Mouse (Mus musculus) embryonic facial prominence, embryonic 13.5 days (tissue): ENCODE results near the gene Smoc2. TPM values are rescaled to one million over a fixed set of nuclear protein-coding genes. Genes with fewer than 3 reads are reported as not detected.

Experiments
- ATAC-seq: fragments of 200-750 bp; cut with Nextera tagmentation; 2 replicates; pipeline ENCODE4 v1.8.0; 2017; ENCODE audit warnings: low read depth; ENCODE audit not compliant: insufficient number of reproducible peaks, insufficient read depth, low FRiP score, low TSS enrichment
- H3K27ac ChIP-seq: fragments of 300-500 bp; sonication (generic); 2 replicates; pipeline ENCODE4 v1.5.1; 2015; ENCODE audit warnings: moderate library complexity, mild to moderate bottlenecking, inconsistent platforms
- H3K27me3 ChIP-seq: fragments of 300-500 bp; sonication (generic); 2 replicates; pipeline ENCODE4 v1.6.1; 2015; ENCODE audit warnings: mild to moderate bottlenecking, inconsistent platforms
- H3K36me3 ChIP-seq: fragments of 300-500 bp; sonication (generic); 2 replicates; pipeline ENCODE4 v1.6.1; 2015; ENCODE audit warnings: mild to moderate bottlenecking, inconsistent platforms
- H3K4me1 ChIP-seq: fragments of 300-500 bp; sonication (generic); 2 replicates; pipeline ENCODE4 v1.6.1; 2015; ENCODE audit warnings: inconsistent platforms
- H3K4me2 ChIP-seq: fragments of 300-500 bp; sonication (generic); 2 replicates; pipeline ENCODE4 v1.6.1; 2015; ENCODE audit warnings: moderate library complexity, mild to moderate bottlenecking, inconsistent platforms
- H3K4me3 ChIP-seq: fragments of 300-500 bp; sonication (generic); 2 replicates; pipeline ENCODE4 v1.5.1; 2015; ENCODE audit warnings: mild to moderate bottlenecking, inconsistent platforms
- H3K9ac ChIP-seq: fragments of 300-500 bp; sonication (generic); 2 replicates; pipeline ENCODE4 v1.6.1; 2015; ENCODE audit warnings: mild to moderate bottlenecking, inconsistent platforms
- H3K9me3 ChIP-seq: fragments of 300-500 bp; sonication (generic); 2 replicates; pipeline ENCODE4 v1.6.1; 2016; ENCODE audit warnings: inconsistent platforms
- WGBS: fragments of 180-500 bp; shearing (Covaris S2); methylation state at CpG from one replicate; pipeline ENCODE4 v1.1.7; 2015; ENCODE audit warnings: mixed read lengths; 5-methylcytosine and 5-hydroxymethylcytosine counted together
- polyA plus RNA-seq: library from polyadenylated mRNA; unstranded; fragments of >200 nt; fragmentation: Nextera tagmentation; extraction: Ambion mirVana; gene quantifications from 2 replicates; pipeline ENCODE4 v1.2.1, GENCODE M21; 2015

Smoc2 gene
- polyA plus RNA-seq, 1 experiment from 2014 or later, result 122 TPM

DNA sequence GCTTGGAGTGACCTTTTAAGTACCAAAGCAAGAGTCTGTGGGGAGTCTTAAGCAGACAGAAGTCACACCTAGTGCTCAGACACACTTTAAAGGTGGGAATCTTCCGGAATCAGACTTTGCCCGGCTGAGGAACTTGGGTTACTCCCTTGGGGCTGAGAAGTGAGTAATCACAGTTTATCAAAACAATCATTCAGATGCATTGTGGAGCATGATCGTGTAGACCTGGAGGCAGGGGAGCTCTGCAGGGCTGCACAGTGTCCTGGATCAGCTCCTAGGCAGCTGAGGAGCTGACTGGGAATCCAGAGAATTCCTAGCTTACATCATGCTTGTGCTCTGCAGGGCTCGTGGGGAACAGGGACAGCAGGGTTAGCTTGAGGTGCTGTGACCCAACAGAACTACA lies 104.7 kb downstream of the Smoc2 start:
- Histone ChIP-seq H3K9me3 (no peaks in the 10 kb centered on the region), H3K27me3 (no peaks in the 10 kb centered on the region), H3K4me3 (no peak overlapping the region), H3K9ac (no peak overlapping the region), H3K4me2 (no peak overlapping the region), H3K4me1 (peaks cover 28% of the 10 kb centered on the region), H3K27ac (no peak overlapping the region), H3K36me3 (0 out of 2 replicates have a peak, but pooled peaks cover 4% of the 10 kb centered on the region)
- no peak for ATAC-seq
- 85% methylated on average over 4 of the region's 4 CpGs for WGBS

DNA sequence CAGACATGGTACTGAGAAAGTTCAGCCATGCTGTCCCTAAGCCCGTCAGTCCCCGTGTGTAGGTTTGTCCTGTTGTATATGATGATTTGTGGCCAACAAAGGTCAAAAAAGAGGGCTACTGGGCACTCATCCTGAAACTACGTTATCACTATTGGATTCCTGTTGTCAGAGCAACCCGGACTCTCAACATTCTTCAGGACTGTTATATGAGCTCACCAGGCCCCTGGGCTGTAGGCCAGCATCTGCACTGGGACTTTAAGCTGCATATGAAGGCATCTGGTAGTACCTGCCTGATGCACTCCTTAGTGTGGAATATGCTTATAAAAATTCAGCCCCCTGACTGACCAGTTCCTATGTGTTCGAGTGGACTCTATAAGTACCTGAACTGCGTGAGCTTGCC lies 105.7 kb downstream of the Smoc2 start:
- Histone ChIP-seq H3K27me3 (no peaks in the 10 kb centered on the region), H3K4me2 (no peak overlapping the region), H3K4me3 (no peak overlapping the region), H3K27ac (no peak overlapping the region), H3K9ac (no peak overlapping the region), H3K36me3 (0 out of 2 replicates have a peak, but pooled peaks cover 4% of the 10 kb centered on the region), H3K9me3 (no peaks in the 10 kb centered on the region), H3K4me1 (peaks cover 19% of the 10 kb centered on the region)
- 81% methylated on average over 6 of the region's 6 CpGs for WGBS
- ATAC-seq, result no peak

DNA sequence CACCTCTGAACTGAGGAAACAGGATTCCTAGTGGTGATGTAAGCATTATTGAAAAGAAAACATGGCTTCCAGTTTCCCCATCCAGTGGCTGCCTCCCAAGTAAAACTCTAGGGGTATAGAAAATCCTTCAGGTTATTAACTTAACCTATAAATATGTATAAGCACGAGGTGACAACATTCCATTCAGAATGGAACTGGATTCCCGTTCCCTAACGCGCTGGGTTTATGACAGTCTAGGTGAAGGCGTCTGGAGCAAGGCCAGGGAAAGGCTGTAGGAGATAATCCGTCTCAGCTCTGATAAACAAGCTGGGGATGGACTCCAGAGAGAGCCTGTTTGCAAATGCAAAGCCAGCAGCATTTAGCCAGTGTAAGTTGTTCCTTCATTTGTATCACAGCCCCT lies 108.0 kb downstream of the Smoc2 start:
- Histone ChIP-seq H3K4me2 (no peak overlapping the region), H3K4me1 (peaks cover 7% of the 10 kb centered on the region; the same call in 1 of the 2 replicates), H3K27ac (no peak overlapping the region), H3K27me3 (no peaks in the 10 kb centered on the region), H3K9ac (no peak overlapping the region), H3K9me3 (no peaks in the 10 kb centered on the region), H3K36me3 (0 out of 2 replicates have a peak, but pooled peaks cover 4% of the 10 kb centered on the region), H3K4me3 (no peak overlapping the region)
- 65% methylated on average over 6 of the region's 6 CpGs for WGBS
- ATAC-seq, result no peak

DNA sequence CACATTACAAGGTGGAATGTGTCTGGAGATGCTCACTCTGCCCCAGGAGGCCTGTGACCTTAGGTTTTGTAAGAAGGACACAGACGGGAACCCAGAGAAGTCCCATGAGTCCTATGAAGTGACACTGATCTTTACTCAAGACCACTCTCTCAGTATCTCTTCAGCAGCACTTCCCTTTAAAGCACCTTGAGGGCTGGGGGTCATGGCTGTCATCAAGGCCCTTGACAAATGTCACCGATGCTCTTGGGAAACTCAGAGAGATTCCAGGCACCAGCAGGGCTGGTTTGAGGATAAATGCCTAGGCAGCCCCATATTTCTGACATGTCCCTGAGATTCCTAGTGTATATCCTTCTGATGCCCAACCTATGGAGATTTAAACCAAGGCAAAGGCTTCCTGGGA lies 113.1 kb downstream of the Smoc2 start:
- H3K27ac ChIP-seq, result no peak overlapping the region
- peaks cover 25% of the 10 kb centered on the region for H3K4me1 ChIP-seq
- no peak overlapping the region for H3K4me3 ChIP-seq
- H3K4me2 ChIP-seq, result no peak overlapping the region
- ATAC-seq, result no peak
- H3K9me3 ChIP-seq, result no peaks in the 10 kb centered on the region
- H3K36me3 ChIP-seq, result no peaks in the 10 kb centered on the region; the same call in 1 of the 2 replicates
- 86% methylated on average over 2 of the region's 2 CpGs for WGBS
- H3K27me3 ChIP-seq, result no peaks in the 10 kb centered on the region
- H3K9ac ChIP-seq, result no peak overlapping the region

DNA sequence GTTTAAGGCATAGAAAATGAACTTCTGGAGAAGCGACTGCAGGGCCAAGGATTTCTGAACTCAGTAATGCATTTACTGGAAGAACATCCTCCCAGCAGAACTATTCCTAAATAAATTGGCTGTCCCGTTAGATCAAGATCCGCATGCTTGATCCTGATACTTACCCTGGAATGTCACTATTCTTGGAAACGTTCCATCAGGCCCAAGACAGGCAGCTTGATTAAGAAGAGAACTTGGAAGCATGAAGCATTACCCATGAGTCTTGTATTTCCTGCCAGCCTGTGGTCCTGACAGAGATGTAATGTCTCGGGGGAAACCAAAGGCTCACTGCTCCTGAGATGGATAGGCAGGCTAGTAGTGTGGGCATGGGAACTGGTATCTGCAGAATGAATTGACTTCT lies 115.6 kb downstream of the Smoc2 start:
- Histone ChIP-seq H3K9me3 (no peaks in the 10 kb centered on the region), H3K4me3 (no peak overlapping the region), H3K4me2 (no peak overlapping the region), H3K27ac (peak overlapping the region; percentile 48; the same call in 1 of the 2 replicates), H3K4me1 (peaks cover 32% of the 10 kb centered on the region), H3K9ac (no peak overlapping the region), H3K36me3 (peaks cover 11% of the 10 kb centered on the region; the same call in 1 of the 2 replicates), H3K27me3 (no peaks in the 10 kb centered on the region)
- ATAC-seq, result no peak
- WGBS, result 66% methylated on average over 5 of the region's 5 CpGs

DNA sequence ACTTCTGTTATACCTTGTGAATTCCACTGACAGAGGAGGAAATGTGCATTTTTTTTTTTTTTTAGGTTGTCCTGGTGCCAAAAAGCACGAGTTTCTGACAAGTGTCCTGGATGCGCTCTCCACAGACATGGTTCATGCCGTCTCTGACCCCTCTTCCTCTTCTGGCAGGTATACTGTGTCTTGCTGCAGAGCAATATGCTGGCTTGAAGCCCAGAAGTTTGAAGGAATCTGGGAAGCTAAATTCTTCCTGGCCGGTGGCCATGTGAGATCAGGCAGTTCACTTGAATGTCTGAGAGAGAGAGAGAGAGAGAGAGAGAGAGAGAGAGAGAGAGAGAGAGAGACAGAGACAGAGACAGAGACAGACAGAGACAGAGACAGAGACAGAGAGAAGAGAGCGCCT lies 118.2 kb downstream of the Smoc2 start:
- Histone ChIP-seq H3K27me3 (no peaks in the 10 kb centered on the region), H3K27ac (0 out of 2 replicates have a peak overlapping the region, but pooled peaks have one; percentile 48), H3K9ac (no peak overlapping the region), H3K4me3 (no peak overlapping the region), H3K4me1 (peaks cover 44% of the 10 kb centered on the region), H3K4me2 (no peak overlapping the region), H3K36me3 (peaks cover 13% of the 10 kb centered on the region; the same call in 1 of the 2 replicates), H3K9me3 (no peaks in the 10 kb centered on the region)
- 48% methylated on average over 5 of the region's 5 CpGs for WGBS
- ATAC-seq, result no peak

DNA sequence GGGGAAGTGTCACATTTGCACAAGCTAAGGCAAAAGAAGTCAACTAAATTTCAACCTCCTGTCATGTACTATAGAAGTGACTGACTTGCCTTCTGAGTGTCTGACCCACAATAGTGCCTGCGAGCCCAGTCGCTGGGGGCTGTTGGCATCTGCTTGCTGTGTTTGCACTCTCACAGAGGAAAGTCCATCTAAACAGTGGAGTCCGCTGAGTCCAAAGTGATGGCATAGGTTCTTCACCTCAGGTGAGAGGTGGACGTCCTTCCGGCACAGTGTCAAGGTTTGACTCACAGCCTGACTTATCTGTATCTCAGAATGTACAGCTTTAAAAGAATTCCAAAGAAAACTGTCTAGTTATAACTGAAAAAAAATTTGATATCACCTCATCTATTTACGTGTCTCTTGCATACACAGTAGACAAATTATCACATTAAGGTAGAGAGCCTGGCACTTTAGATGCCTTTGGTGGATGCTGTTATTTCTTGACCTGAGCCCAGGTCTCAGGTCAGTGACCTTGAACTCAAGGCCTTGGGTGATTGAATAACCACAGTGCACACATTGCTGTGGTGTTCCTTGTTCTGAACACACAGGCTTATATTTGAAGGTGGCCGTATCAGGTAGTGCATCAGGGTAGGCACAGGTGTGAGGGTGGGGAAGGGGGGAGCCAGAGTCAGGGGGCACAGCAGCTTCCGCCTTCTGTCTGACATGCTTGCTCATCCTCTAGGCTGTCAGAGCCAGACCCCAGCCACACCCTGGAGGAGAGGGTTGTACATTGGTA lies 119.5 kb downstream of the Smoc2 start:
- no peak for ATAC-seq
- H3K9me3 ChIP-seq, result no peaks in the 10 kb centered on the region
- H3K27ac ChIP-seq, result no peak overlapping the region
- peaks cover 46% of the 10 kb centered on the region for H3K4me1 ChIP-seq
- peaks cover 13% of the 10 kb centered on the region; the same call in 1 of the 2 replicates for H3K36me3 ChIP-seq
- no peak overlapping the region for H3K4me2 ChIP-seq
- H3K4me3 ChIP-seq, result no peak overlapping the region
- no peak overlapping the region for H3K9ac ChIP-seq
- H3K27me3 ChIP-seq, result no peaks in the 10 kb centered on the region
- WGBS, result 89% methylated on average over 8 of the region's 8 CpGs

DNA sequence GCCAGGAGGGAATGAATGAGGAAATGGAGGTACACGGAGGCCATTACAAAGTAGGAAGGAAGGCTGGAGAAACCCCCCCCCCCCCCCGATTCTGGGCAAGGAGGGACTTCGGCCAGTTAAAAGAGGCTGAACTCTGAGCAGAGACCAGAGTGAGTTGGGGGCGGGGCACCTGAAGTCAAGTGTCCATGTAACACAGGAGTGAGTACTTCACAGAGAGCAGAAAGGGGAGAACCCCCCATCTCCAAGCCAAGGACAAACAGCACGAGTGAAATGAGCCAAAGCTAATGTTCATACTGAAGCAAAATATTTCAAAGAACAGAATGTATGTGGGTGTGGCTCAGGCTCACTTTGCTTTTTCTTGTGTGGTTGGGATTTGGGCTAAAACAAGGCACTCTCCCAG lies 121.7 kb downstream of the Smoc2 start:
- Histone ChIP-seq H3K4me1 (peaks cover 42% of the 10 kb centered on the region), H3K9ac (no peak overlapping the region), H3K4me2 (no peak overlapping the region), H3K27ac (no peak overlapping the region), H3K36me3 (peaks cover 13% of the 10 kb centered on the region; the same call in 1 of the 2 replicates), H3K27me3 (no peaks in the 10 kb centered on the region), H3K4me3 (no peak overlapping the region), H3K9me3 (no peaks in the 10 kb centered on the region)
- WGBS, result 63% methylated on average over 5 of the region's 5 CpGs
- no peak for ATAC-seq

DNA sequence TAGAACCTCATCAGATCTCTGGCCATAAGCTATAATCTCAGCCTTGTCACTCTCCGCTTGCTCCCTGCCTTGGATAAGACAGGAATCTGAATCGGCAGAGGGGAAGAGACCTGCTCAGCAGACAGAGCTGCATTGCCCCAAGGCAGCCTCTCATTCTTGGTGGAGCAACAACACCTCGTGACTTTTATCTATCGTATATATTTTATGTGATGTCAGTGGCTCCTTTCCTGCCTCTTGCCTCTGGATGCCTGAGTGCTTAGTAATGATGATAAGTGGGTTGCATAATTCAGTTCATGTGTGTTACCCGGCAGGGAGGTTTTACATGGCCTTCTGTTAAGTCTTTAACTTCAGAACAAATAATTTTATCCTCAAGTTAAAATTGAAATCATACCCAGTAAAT lies 128.6 kb downstream of the Smoc2 start:
- Histone ChIP-seq H3K36me3 (no peaks in the 10 kb centered on the region), H3K9ac (no peak overlapping the region), H3K4me3 (no peak overlapping the region), H3K27me3 (no peaks in the 10 kb centered on the region), H3K4me1 (peaks cover 19% of the 10 kb centered on the region), H3K9me3 (no peaks in the 10 kb centered on the region), H3K27ac (peak overlapping the region; percentile 40; the same call in 1 of the 2 replicates), H3K4me2 (no peak overlapping the region)
- ATAC-seq, result no peak
- 30% methylated on average over 5 of the region's 5 CpGs for WGBS

DNA sequence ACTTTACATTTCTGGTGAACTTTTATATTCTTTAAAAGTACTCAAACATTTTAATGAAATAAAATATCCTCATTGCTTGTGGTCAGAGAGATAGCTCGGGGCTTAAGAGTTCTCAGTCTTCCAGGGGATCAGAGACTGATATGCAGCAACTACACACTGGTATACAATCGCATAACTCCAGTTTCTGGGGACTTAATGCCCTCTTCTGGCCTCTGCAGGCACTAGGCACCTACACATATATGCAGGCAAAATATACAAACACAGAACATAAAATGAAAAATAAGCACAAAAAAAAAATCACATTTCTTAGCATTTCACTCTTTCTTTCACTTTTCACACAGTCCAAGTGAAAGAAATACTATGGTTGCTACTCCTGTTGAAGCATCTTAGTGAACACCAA lies 133.2 kb downstream of the Smoc2 start:
- WGBS, result 75% methylated on average over 2 of the region's 2 CpGs
- ATAC-seq, result no peak

DNA sequence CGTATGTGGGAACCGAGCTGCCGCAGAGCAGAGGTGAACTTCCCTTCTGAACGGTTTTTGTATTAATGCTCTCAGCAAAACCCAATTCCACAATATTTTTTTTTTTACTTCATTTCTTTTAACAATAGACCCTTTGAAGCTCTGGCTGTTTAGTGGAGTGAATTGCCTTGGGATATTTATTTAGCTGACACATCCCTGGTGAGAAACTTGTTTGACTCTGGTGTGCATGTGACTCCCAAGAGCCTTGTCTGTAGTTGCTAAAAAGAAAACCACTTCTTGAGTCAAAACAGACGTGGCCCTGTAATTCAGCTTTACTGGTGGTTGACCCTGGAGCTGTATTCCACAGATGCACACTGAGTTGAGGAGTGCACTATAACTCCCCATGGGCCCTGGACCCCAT lies 135.2 kb downstream of the Smoc2 start:
- ATAC-seq, result no peak
- no peak overlapping the region for H3K9ac ChIP-seq
- no peaks in the 10 kb centered on the region for H3K9me3 ChIP-seq
- no peak overlapping the region for H3K27ac ChIP-seq
- no peaks in the 10 kb centered on the region for H3K4me1 ChIP-seq
- H3K27me3 ChIP-seq, result no peaks in the 10 kb centered on the region; the same call in 1 of the 2 replicates
- 39% methylated on average over 5 of the region's 5 CpGs for whole genome bisulfite sequencing
- H3K36me3 ChIP-seq, result no peaks in the 10 kb centered on the region
- H3K4me2 ChIP-seq, result no peak overlapping the region
- no peak overlapping the region for H3K4me3 ChIP-seq

More for the DNA sequence above, 133.2 kb downstream of the Smoc2 start:
- H3K4me2 ChIP-seq, result no peak overlapping the region
- no peak overlapping the region for H3K4me3 ChIP-seq
- no peaks in the 10 kb centered on the region for H3K27me3 ChIP-seq
- no peak overlapping the region for H3K27ac ChIP-seq
- peaks cover 5% of the 10 kb centered on the region for H3K4me1 ChIP-seq
- H3K9me3 ChIP-seq, result no peaks in the 10 kb centered on the region
- H3K9ac ChIP-seq, result no peak overlapping the region
- no peaks in the 10 kb centered on the region for H3K36me3 ChIP-seq

DNA sequence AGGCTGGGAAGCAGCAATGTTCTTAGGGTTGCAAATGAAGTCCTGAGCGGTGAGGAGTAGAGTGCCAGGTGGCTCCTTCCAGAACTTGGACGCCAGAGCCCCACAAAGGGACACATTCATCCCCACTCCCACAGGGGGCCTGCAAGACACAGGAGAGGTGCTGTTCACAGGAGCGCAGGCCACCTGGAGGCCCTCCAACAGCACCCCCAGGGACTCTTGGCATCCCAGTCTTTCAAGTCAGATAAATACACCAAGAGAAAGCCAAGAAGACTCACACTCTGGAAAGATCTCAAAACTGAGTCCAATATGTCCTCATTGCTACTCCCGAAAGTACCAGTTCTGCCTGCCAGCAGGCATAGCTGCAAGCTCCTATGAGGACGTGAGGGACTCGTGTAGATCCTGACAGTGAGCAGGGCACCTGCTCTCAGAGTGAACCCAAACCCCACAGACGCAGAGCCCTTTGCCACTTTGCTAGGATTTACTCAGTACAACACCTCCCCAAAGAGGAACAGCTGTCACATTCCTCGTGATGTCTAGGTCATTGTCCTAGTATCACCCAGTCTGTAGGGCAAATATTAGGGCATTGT lies 141.2 kb downstream of the Smoc2 start:
- no peaks in the 10 kb centered on the region for H3K36me3 ChIP-seq
- H3K27ac ChIP-seq, result no peak overlapping the region
- 56% methylated on average over 8 of the region's 8 CpGs for WGBS
- H3K4me3 ChIP-seq, result no peak overlapping the region
- H3K9me3 ChIP-seq, result no peaks in the 10 kb centered on the region
- peaks cover 5% of the 10 kb centered on the region; the same call in 1 of the 2 replicates for H3K27me3 ChIP-seq
- no peak overlapping the region for H3K9ac ChIP-seq
- H3K4me2 ChIP-seq, result no peak overlapping the region
- no peak for ATAC-seq
- H3K4me1 ChIP-seq, result peaks cover 3% of the 10 kb centered on the region
